Mouse (Mus musculus): Measurements from ENCODE around the gene Il9r.

Gene Il9r

DNA sequence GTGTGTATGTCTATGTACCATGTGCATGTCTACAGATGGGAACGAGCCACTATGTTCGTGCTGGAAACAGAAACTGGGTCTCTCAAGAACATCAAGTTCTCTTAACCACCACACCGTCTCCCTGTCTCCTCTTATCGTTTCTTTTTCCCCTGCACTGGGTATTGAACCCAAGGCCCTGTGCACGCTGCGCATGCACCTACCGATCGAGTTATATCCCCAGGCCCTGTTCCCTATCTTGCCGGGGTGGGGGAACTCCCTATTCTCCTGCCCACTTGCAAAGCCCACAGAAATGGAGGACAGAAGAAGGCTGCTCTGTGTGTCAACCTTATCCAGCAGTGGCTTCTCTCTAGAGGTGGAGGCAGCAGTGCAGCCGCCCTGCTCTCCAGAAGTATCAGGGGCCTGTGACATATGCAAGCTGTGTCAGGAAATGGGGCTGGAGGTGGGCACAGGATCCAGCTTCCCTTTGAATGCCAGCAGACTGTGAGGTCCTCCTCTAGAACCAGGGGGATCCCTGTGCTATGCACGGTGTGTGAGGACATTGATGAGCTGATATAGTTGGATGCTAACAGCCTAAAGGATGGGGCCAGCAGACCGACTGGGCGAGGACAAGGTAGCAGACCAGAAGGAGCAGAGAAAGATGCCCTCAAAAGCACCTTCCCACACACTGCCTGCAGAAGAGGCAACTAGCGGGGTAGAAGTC lies 1.7 kb downstream of the Il9r start:
- DNase-seq (ENCODE audit: low read depth), result no peak

DNA sequence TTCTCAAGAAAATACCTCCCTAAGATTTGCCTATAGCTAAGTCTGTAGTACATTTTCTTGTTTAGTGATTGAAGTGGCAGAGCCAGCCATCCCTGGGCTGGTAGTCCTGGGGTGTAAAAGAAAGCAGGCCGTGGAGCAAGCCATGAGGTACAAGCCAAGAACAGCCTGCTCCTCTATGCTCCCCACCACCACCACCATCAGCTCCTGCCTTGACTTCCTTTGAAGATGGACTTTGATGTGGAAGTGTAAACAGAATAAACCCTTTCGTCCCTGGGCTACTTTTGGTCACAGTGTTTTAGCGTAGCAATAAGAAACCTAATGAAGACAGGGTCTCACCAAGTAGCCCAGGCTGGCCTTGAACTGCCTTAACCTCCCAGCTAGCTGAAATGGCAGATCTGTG lies 2.3 kb downstream of the Il9r start:
- DNase-seq (ENCODE audit: low read depth), result no peak

GRCm38 (mm10) chr11:32196727-32197126 lies 3.4 kb downstream of the Il9r start:
- DNase-seq (ENCODE audit: low read depth), result no peak

DNA sequence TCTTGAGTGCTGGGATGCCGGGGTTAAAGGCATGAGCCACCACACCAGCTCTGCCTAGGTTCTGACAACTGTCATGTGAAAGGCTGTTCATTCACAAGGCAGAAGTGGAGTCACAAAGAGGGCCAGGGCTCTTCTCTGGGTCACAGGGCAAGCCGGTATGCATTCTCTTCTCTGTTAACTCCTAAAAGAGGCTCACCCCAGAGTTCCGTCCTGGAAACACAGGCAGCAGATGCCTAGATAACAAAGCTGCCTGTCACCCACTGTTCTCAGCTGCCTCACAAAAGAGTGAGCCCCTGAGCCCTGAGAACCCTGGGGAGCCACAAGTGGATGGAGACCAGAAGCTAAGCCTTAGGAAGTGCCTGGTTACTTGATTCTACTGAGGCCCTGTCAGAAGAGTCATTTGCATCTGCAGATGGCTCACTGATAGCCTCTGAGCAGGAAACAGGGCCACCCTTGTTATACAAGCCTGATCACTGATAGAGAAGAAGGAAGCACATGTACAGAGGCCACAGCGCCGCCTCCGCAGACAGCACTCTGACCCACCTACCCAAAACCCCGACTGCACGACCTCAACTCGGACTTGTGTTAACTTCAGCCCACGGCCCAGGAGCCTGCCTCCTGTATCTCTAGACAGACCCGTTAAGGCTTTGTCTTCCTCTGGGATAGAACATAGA lies 4.1 kb downstream of the Il9r start:
- DNase-seq (ENCODE audit: low read depth), result no peak

DNA sequence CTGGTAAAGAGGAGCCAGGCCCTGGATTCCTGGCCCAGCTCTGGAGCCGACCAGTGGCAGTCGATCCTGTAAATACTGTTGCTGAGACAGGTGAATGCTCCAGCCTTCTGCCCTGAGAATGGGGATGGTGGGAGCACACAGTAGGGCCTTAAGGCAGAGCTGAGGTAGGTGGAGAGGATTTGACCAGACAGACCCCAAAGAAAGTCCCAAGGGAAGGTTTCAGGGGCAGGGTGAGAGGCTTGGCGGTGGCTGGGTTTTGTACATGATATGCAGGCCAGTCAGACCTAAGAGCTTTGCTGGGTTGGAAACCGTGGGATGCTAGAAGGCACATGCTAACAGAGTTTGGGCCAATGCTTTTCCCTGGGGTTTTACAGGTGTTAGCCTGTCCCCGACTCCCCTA lies 5.5 kb downstream of the Il9r start:
- DNase-seq (ENCODE audit: low read depth), result no peak

DNA sequence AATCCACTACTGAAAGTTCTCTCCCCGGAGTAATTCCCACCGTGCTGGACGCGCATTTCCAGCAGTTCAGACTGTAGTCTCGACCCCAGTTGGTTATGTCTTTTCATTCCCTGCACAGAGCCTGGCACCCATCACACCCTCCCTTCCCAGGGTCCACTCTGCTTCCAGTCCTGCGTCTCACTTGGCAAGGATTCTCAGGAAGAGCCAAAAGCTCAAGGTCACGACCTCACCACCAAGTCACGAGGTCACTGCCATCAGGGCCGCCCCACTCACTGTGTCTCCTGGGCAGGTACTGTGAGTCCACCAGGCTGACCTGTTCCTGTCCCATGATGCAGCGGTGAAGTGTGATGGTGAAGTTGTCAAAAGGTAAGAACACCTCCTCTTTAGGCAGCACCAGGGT lies 6.0 kb downstream of the Il9r start:
- no peak for DNase-seq (ENCODE audit: low read depth)

- DNase-seq (ENCODE audit: low read depth), result no peak
Observed at GRCm38 (mm10) chr11:32193156-32193555, 6.9 kb downstream of the Il9r start.

DNA sequence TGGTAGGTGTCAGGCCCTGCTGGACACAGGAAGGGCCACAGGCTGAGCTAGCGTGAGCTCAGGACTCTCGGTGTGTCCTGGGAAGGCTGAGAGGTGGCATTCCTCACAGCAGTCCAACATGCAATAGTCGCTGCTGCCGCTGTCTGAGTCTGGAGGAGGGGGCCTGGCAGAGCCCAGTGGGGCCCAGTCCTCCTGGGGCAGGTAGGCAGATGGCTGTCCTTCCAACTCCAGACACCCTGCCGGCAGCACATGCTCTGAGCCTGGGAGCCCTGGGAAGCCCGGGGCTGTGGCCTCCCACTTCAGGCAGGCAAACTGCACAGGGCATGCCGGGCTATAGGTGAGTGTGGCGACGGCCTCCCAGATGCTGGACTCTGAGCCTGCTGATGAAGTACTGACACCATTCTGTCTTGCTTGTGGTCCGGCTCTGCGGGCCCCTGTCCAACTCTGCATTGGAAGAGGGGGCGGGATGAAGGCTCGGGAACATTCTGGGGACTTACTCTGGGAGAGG lies 9.4 kb downstream of the Il9r start:
- DNase-seq (ENCODE audit: low read depth), result no peak

DNA sequence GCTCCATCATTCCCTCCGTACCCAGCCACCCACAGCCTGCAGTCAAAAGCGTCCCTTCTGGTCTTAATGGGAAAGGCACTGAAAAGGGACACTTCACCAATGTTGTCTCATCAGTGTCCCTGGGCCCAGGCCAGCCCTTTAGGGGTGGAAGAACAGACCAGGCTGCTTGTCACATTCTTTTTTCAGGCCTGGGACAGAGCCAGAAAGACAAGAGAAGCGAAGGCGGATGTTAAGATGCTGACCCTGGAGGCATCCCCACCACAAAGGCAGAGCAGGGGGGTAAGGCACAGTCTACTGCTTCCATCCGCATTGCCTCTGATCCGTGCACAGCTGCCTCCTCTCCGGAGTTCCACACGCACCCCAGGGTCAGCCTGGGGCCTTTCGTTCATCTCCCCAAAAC lies 10.0 kb downstream of the Il9r start:
- no peak for DNase-seq (ENCODE audit: low read depth)

GRCm38 (mm10) chr11:32189434-32189833 lies 10.6 kb downstream of the Il9r start:
- DNase-seq (ENCODE audit: low read depth), result no peak

GRCm38 (mm10) chr11:32188881-32189280 lies 11.2 kb downstream of the Il9r start:
- DNase-seq (ENCODE audit: low read depth), result no peak

DNA sequence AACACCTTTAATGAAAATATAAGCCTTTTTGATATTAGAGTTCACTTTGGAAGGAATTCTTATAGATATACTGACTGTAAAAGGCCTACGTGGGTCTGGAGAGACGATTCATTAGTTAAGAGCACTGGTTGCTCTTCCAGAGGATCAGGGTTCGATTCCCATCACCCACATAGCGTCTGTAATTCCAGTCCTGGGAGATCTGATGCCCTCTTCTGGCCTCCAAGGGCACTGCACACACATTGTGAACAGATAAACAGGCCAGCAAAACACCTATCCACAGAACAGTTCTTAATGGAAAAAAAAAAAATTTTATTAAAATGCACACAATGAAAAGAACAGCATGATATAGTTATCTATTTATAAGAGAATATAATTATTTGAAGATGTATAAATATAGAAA lies 12.8 kb downstream of the Il9r start:
- no peak for DNase-seq (ENCODE audit: low read depth)

GRCm38 (mm10) chr11:32186031-32186430 lies 14.0 kb downstream of the Il9r start:
- no peak for DNase-seq (ENCODE audit: low read depth)

GRCm38 (mm10) chr11:32184469-32184868 lies 15.6 kb downstream of the Il9r start:
- DNase-seq (ENCODE audit: low read depth), result no peak

DNA sequence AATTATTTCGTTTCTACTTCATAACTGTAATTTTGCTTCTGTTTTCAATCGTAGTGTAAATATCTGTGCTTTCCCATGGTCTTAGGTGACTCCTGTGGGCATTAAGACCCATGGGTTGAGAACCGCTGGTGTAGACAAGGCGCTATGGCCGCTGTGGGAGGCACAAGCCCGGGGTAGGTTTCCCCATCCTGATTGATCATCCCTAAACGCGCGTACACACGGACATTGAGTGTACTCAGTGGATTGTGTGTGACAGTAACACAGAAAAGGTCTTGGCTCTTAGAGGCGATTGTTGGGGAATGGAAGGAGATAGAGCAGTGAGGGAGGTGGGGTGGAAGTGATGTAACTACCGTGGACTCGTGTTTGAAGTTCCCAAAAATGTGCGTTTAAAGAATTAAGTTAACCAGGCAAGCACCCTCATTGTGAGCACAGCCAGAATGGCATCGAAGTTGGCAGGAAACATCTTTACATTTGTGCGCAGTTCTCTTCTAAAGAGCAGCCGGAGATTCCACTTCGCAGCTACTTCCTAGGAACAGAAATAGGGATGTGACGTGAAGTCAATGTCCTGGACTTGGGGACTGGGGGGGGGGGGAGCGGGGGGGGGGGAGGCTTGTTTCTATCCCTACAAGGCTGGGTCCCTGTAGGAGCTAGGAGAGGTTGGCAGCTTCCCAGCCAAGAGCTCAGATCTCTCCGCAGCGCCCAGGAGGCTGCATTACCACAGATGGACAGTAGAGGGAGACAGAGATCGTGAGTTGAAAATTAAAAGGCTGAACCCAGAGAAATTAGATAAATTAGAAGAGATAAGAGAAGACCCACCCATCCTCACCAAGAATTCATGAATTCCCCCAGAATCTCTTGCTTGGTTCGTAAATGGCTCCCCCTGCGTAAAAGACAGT lies 17.9 kb downstream of the Il9r start:
- peak; percentile 85 for DNase-seq (ENCODE audit: low read depth)

- no peak for DNase-seq (ENCODE audit: low read depth)
Observed at GRCm38 (mm10) chr11:32181246-32181645, 18.8 kb downstream of the Il9r start.

DNA sequence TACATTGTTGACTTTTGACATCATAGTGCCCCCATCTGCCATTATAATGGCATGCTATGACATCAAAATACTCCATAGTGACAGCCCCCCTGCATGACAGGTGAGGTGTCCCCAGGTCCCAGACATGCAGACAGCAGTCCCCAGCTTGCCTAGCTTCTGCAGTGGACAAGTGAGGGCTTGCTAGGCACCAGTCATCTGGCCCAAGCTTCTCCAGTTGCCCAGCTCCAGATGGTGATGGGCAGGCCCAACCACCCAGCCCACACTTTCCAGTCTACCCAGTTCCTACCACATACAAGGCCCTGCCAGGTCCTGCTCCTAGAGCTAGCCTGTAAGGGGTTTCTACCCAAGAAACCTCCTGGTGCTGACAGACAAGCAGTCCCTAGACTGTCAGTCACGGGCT lies 21.6 kb downstream of the Il9r start:
- DNase-seq (ENCODE audit: low read depth), result no peak

DNA sequence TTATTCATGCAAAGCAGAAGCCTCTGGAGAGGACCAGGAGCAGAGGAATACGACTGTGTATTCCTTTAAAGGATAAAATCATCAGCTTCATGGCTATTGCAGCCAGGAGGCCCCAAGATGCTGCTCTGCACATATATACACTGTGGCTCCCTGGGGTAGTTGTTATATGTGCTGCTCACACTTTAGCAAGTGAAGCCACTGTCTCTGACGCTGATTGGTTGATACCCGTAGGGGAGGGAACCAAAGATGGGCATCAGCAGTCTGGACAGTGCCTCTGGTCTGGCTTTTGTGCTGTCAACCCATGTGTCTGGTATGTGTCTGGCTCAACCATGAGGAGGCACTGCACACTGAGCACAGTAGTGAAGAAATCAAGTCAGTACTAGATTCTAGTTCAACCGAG lies 33.4 kb downstream of the Il9r start:
- no peak for DNase-seq (ENCODE audit: low read depth)

- DNase-seq (ENCODE audit: low read depth), result peak; percentile 90
Observed at GRCm38 (mm10) chr11:32161922-32162804, 37.9 kb downstream of the Il9r start.

DNA sequence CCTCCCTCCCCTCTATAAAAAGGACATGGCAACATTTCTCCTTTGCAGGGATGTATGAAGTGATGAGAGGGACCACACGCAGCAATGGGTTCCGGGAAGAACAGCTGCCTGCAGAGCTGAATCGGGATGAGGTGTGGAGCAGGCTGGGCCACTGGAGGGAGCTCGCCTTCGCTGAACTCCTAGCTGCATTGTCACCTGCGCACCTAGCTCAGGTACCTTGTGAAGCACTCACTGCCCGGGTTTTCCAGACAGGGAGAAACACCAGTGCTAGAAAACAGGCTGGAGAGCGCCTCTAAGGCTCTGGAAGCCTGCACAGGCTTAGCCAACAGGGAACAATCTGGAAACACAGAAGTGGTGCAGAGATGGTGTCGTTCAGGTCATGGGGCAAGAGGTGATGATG lies 38.6 kb downstream of the Il9r start:
- DNase-seq (ENCODE audit: low read depth), result no peak

GRCm38 (mm10) chr11:32160341-32160740 lies 39.7 kb downstream of the Il9r start:
- no peak for DNase-seq (ENCODE audit: low read depth)

- no peak for DNase-seq (ENCODE audit: low read depth)
Observed at GRCm38 (mm10) chr11:32159176-32159575, 40.9 kb downstream of the Il9r start.

Data from naive thymus-derived CD4-positive, alpha-beta T cell, adult 2 months (primary cell).